Mouse (Mus musculus) bone marrow, adult 2 months (tissue): ENCODE results near the gene Syt13.

ENCODE experiments used
- CTCF ChIP-seq: fragments of 200-500 bp; IDR thresholded peaks from 2 replicates; pipeline ENCODE4 v1.5.1; 2011; ENCODE audit warnings: low read length, control low read depth; ENCODE audit not compliant: control insufficient read depth, insufficient read depth
- POLR2A ChIP-seq: fragments of 200-500 bp; IDR thresholded peaks from 2 replicates; pipeline ENCODE4 v1.6.1; 2011; ENCODE audit warnings: low read depth, mild to moderate bottlenecking, control low read depth, low read length, borderline replicate concordance; ENCODE audit not compliant: control insufficient read depth

- TF ChIP-seq CTCF (no peak), POLR2A (no peak)
These were observed 29.9 kb upstream of the Syt13 start for GRCm38 (mm10) chr2:92884976-92885375.
